Mouse (Mus musculus): Measurements from ENCODE around the gene Casc1. TPM values are rescaled to one million over a fixed set of nuclear protein-coding genes. Genes with fewer than 3 reads are reported as not detected.

Casc1 gene
- 0.22 and 0.23 TPM in 2 replicates for polyA plus RNA-seq (2015; fragmentation: Nextera tagmentation; extraction: Ambion mirVana)

DNA sequence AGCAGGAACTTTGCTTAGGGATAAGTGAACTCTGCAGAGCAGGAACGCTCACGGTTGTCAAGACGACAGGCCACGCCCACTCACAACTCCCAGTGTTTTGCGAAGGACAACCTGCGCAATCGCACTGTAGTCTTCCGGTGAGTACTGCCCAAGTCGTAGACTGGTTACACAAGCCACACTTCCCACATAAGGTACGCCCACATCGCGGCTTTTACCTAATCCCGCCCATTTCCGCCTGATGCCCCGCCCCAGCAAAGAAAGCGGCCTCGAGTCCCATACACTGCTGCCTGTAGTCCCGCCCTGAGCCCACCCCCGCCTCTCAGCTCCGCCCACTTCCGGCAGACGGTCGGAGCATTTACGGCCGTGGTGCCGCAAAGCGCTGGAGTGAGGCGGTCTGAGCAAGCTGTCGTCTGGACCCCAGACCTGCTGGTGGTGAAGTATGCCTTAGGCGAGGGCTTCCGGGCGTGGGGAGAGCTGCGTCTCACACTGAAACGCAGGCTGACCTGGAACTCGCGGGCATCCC lies at the start of gene Casc1, which contains the start of gene Etfrf1:
Casc1 (minus strand) TSS at position 190 of the 523 bp plus-strand sequence.
Etfrf1 (plus strand) TSS at position 319 of the 523 bp plus-strand sequence.
- peak within 1 kb of the TSS; percentile 70 for H3K4me3 ChIP-seq (ENCODE audit: low read length)
- H3K4me2 ChIP-seq (ENCODE audit: low read depth, low read length) = peak within 1 kb of the TSS; percentile 72
- H3K4me1 ChIP-seq (ENCODE audit: control insufficient read depth, insufficient read depth, low read length) = peaks cover 3% of the 10 kb centered on the region; the same call in 1 of the 2 replicates
- peak; percentile 100 for ATAC-seq
- no peaks in the 10 kb centered on the region for H3K9me3 ChIP-seq (ENCODE audit: control insufficient read depth, low read length)
- no peaks in the 10 kb centered on the region for H3K27me3 ChIP-seq (replicated peaks; ENCODE audit: control insufficient read depth, insufficient read depth, low read length)
- H3K9ac ChIP-seq (ENCODE audit: low read depth, low read length) = peak within 1 kb of the TSS; percentile 90
- WGBS = under 1% methylated on average over 36 of the region's 36 CpGs
- H3K36me3 ChIP-seq (ENCODE audit: control insufficient read depth, insufficient read depth, low read length) = no peaks in the 10 kb centered on the region
- H3K27ac ChIP-seq (ENCODE audit: low read length) = peak within 1 kb of the TSS; percentile 98

DNA sequence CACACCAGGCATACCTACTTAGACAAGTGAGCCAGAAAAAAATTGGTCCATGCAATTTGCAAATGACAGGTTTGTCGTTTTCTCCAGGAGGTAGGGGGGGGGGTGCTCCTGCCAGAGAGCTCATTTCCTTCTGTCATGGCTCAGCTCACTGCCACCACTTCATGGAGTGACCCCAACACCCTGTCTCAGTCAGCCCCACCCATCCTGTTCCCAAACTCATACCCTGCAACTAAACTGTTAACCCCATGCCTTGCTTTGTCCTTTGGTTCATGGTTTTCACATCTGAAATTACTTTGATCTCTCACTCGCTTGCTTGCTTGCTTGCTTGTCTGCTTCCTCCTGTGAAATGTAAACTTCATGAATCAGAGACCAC lies 45.9 kb upstream of the Casc1 start:
- ATAC-seq = peak; percentile 15
- Histone ChIP-seq H3K4me1 (ENCODE audit: control insufficient read depth, insufficient read depth, low read length) (peaks cover 5% of the 10 kb centered on the region), H3K27me3 (replicated peaks; ENCODE audit: control insufficient read depth, insufficient read depth, low read length) (no peaks in the 10 kb centered on the region), H3K4me3 (ENCODE audit: low read length) (no peak overlapping the region), H3K36me3 (ENCODE audit: control insufficient read depth, insufficient read depth, low read length) (no peaks in the 10 kb centered on the region), H3K4me2 (ENCODE audit: low read depth, low read length) (no peak overlapping the region), H3K9me3 (ENCODE audit: control insufficient read depth, low read length) (no peaks in the 10 kb centered on the region), H3K27ac (ENCODE audit: low read length) (peak overlapping the region; percentile 67), H3K9ac (ENCODE audit: low read depth, low read length) (no peak overlapping the region)
- 38% methylated on average over 2 of the region's 2 CpGs for WGBS

DNA sequence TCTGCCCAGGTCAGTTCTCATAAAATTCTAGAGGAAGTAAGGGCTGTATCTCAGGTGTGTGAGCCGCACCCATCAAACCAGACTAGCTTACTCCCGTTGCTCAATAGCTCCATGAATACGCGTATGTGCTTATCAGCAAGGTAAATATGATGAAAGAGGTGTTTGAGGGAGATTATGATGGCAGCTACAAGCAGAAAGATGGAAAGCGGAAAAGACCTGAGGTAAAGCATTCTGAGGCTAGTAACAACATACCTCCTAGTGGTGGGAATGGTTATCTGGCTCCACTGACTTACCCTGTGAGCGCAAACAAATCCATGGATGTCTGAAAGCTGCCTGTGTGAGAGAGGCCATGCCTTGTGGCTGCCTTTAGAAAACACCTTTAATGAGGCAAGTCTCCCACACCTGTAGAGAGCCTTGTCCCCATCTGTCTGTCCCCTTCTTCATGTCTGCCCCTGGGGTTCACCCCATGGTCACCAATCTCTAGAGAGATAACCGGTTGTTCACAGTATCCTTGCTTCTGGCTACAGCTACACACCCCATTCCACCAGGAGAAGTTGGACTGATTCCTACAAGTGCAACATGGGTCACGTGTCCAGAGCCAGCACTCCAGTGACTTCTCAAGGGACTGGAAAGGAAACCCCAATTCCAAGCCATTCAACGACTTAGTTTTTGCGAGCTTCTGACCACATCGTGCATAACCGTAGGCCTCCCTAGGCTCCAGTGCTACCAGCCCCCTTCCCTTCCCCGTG lies 45.3 kb upstream of the Casc1 start:
- Histone ChIP-seq H3K9me3 (ENCODE audit: control insufficient read depth, low read length) (no peaks in the 10 kb centered on the region), H3K4me3 (ENCODE audit: low read length) (no peak overlapping the region), H3K36me3 (ENCODE audit: control insufficient read depth, insufficient read depth, low read length) (no peaks in the 10 kb centered on the region), H3K27ac (ENCODE audit: low read length) (peak overlapping the region; percentile 67), H3K4me1 (ENCODE audit: control insufficient read depth, insufficient read depth, low read length) (peaks cover 5% of the 10 kb centered on the region), H3K9ac (ENCODE audit: low read depth, low read length) (no peak overlapping the region), H3K4me2 (ENCODE audit: low read depth, low read length) (no peak overlapping the region), H3K27me3 (replicated peaks; ENCODE audit: control insufficient read depth, insufficient read depth, low read length) (no peaks in the 10 kb centered on the region)
- ATAC-seq = peak; percentile 96
- WGBS = 57% methylated on average over 13 of the region's 13 CpGs

GRCm38 (mm10) chr6:145250820-145251219 lies 40.0 kb upstream of the Casc1 start:
- Histone ChIP-seq H3K27ac (ENCODE audit: low read length) (peak overlapping the region; percentile 71; the same call in 1 of the 2 replicates), H3K9me3 (ENCODE audit: control insufficient read depth, low read length) (no peaks in the 10 kb centered on the region), H3K9ac (ENCODE audit: low read depth, low read length) (peak overlapping the region; percentile 91), H3K4me1 (ENCODE audit: control insufficient read depth, insufficient read depth, low read length) (peaks cover 8% of the 10 kb centered on the region), H3K4me2 (ENCODE audit: low read depth, low read length) (peak overlapping the region; percentile 79), H3K36me3 (ENCODE audit: control insufficient read depth, insufficient read depth, low read length) (no peaks in the 10 kb centered on the region), H3K27me3 (replicated peaks; ENCODE audit: control insufficient read depth, insufficient read depth, low read length) (no peaks in the 10 kb centered on the region), H3K4me3 (ENCODE audit: low read length) (peak overlapping the region; percentile 82)
- peak; percentile 10; the same call in 1 of the 2 replicates for ATAC-seq
- WGBS = 14% methylated on average over 16 of the region's 16 CpGs

DNA sequence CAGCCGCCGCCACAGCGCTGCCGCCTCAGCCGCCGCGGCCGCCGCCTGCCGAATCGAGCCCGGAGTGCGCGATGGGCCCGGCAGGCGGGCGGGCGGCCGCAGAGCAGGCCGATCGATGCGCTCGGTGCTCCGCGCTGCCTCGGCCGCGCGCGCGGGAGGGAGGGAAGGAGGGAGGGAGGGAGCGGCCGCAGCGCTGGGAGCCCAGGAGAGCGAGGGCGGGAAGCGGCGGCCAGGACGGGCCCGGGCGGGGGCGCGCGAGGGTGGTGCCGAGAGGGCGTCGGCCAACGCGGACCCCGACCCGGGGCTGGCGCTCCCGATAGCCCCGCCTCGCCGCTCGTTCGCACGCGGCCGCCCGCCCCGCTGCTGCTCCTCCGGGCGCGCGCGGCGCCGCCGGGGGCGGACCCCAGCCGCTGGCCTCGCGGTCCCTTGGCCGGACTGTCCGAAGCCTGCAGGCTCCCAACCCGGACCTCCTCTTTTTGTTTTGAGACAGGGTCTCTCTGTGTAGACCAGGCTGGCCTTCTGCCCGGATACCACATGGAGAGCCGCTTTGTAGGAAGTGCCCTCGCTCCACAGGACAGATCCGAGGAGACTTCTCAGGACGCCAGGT lies 39.5 kb upstream of the Casc1 start, which contains the start of gene Kras:
Kras (minus strand) TSS at position 55 of the 607 bp plus-strand sequence.
- H3K9ac ChIP-seq (ENCODE audit: low read depth, low read length) = peak within 1 kb of the TSS; percentile 91
- H3K27ac ChIP-seq (ENCODE audit: low read length) = peak within 1 kb of the TSS; percentile 83
- no peaks in the 10 kb centered on the region for H3K9me3 ChIP-seq (ENCODE audit: control insufficient read depth, low read length)
- under 1% methylated on average over 56 of the region's 83 CpGs for WGBS
- H3K4me1 ChIP-seq (ENCODE audit: control insufficient read depth, insufficient read depth, low read length) = peaks cover 8% of the 10 kb centered on the region
- peak within 1 kb of the TSS; percentile 82 for H3K4me3 ChIP-seq (ENCODE audit: low read length)
- peak; percentile 97 for ATAC-seq
- H3K27me3 ChIP-seq (replicated peaks; ENCODE audit: control insufficient read depth, insufficient read depth, low read length) = no peaks in the 10 kb centered on the region
- peak within 1 kb of the TSS; percentile 79 for H3K4me2 ChIP-seq (ENCODE audit: low read depth, low read length)
- no peaks in the 10 kb centered on the region for H3K36me3 ChIP-seq (ENCODE audit: control insufficient read depth, insufficient read depth, low read length)

- H3K4me1 ChIP-seq (ENCODE audit: control insufficient read depth, insufficient read depth, low read length) = peaks cover 8% of the 10 kb centered on the region
- peak overlapping the region; percentile 64 for H3K4me2 ChIP-seq (ENCODE audit: low read depth, low read length)
- peak overlapping the region; percentile 83 for H3K27ac ChIP-seq (ENCODE audit: low read length)
- no peaks in the 10 kb centered on the region for H3K9me3 ChIP-seq (ENCODE audit: control insufficient read depth, low read length)
- H3K27me3 ChIP-seq (replicated peaks; ENCODE audit: control insufficient read depth, insufficient read depth, low read length) = no peaks in the 10 kb centered on the region
- H3K4me3 ChIP-seq (ENCODE audit: low read length) = peak overlapping the region; percentile 82
- no peaks in the 10 kb centered on the region for H3K36me3 ChIP-seq (ENCODE audit: control insufficient read depth, insufficient read depth, low read length)
- peak overlapping the region; percentile 91 for H3K9ac ChIP-seq (ENCODE audit: low read depth, low read length)
- peak; percentile 76 for ATAC-seq
- under 1% methylated on average over 82 of the region's 124 CpGs for WGBS
These were observed 38.7 kb upstream of the Casc1 start for GRCm38 (mm10) chr6:145249291-145250184.

- Histone ChIP-seq H3K27me3 (replicated peaks; ENCODE audit: control insufficient read depth, insufficient read depth, low read length) (no peaks in the 10 kb centered on the region), H3K4me1 (ENCODE audit: control insufficient read depth, insufficient read depth, low read length) (peaks cover 8% of the 10 kb centered on the region), H3K4me3 (ENCODE audit: low read length) (no peak overlapping the region), H3K4me2 (ENCODE audit: low read depth, low read length) (peak overlapping the region; percentile 4; the same call in 1 of the 2 replicates), H3K9ac (ENCODE audit: low read depth, low read length) (no peak overlapping the region), H3K9me3 (ENCODE audit: control insufficient read depth, low read length) (no peaks in the 10 kb centered on the region), H3K27ac (ENCODE audit: low read length) (no peak overlapping the region), H3K36me3 (ENCODE audit: control insufficient read depth, insufficient read depth, low read length) (no peaks in the 10 kb centered on the region)
- 72% methylated on average over 3 of the region's 3 CpGs for WGBS
- ATAC-seq = no peak
These were observed 37.1 kb upstream of the Casc1 start for GRCm38 (mm10) chr6:145247886-145248285.

DNA sequence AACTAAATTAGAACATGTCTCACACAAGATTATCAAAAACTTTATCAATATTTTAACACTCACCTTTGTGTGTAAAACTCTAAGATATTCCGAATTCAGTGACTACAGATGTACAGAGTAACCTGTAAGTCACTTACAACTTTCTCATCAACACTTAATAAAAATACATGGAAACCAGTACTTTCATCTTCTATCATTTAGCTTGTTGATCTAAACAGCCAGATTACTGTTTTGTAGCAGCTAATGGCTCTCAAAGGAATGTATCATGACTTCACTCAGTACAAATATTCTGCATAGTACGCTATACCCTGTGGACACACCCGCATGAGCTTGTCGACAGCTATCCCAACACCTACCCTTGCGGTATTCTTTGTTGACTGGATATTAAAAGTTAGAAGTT lies 36.0 kb upstream of the Casc1 start:
- Histone ChIP-seq H3K27me3 (replicated peaks; ENCODE audit: control insufficient read depth, insufficient read depth, low read length) (no peaks in the 10 kb centered on the region), H3K9me3 (ENCODE audit: control insufficient read depth, low read length) (no peaks in the 10 kb centered on the region), H3K27ac (ENCODE audit: low read length) (no peak overlapping the region), H3K4me1 (ENCODE audit: control insufficient read depth, insufficient read depth, low read length) (peaks cover 8% of the 10 kb centered on the region), H3K4me3 (ENCODE audit: low read length) (no peak overlapping the region), H3K9ac (ENCODE audit: low read depth, low read length) (no peak overlapping the region), H3K36me3 (ENCODE audit: control insufficient read depth, insufficient read depth, low read length) (no peaks in the 10 kb centered on the region), H3K4me2 (ENCODE audit: low read depth, low read length) (no peak overlapping the region)
- ATAC-seq = no peak
- 87% methylated on average over 5 of the region's 5 CpGs for WGBS

All from intestine, embryonic 16.5 days (tissue).